Mouse (Mus musculus) heart, postnatal 25 days (tissue): Measurements from ENCODE around the gene Aida. TPM values are rescaled to one million over a fixed set of nuclear protein-coding genes. Genes with fewer than 3 reads are reported as not detected.
"Not testable (repeated sequence)": the region's sequence is repeated elsewhere in the genome, so short reads cannot be mapped to it uniquely, and the experiment has no call there.

Experiments used
- DNase-seq: peaks from one replicate; pipeline ENCODE4 v3.0.0; 2022; ENCODE audit warnings: low spot score
- intact Hi-C: fragments of 180-260 bp; cut with DNase I; formaldehyde crosslinking; loops from one replicate; pipeline ENCODE4 v1.15.1; 2025
- total RNA-seq, 2 experiments: library from RNA; stranded (reverse); gene quantifications; 2 replicates each; pipeline ENCODE4 v1.2.3; 2021

The Aida gene
- total RNA-seq = 10 to 100 TPM; 23.4 to 32.9 TPM

DNA sequence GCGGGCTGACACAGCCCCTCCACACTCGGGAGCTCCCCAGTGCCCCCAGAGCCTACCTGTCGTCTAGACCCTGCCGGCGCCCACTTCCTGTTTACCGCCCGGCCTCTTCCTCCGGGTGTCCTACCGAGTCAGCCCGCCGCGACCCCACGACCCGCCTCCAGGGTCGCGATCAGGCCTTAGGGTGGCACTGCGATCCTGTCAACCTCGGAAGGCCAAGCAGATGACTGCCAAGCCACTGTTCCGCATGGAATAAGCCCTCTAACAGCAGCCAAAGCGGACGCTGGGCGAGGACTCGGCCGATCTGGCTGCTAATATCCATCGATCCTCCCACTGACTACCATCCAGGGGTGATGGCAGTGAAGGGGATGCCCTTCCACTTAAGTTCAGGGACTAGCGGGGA lies at the start of gene Aida:
Aida (plus strand) TSS at position 126 of the 400 bp plus-strand sequence.
- intact Hi-C loops = no loop called here
- no peak for DNase-seq

GRCm38 (mm10) chr1:183248144-183248543 lies 48.2 kb upstream of the Aida start:
- intact Hi-C loops = no loop called here
- DNase-seq = no peak

DNA sequence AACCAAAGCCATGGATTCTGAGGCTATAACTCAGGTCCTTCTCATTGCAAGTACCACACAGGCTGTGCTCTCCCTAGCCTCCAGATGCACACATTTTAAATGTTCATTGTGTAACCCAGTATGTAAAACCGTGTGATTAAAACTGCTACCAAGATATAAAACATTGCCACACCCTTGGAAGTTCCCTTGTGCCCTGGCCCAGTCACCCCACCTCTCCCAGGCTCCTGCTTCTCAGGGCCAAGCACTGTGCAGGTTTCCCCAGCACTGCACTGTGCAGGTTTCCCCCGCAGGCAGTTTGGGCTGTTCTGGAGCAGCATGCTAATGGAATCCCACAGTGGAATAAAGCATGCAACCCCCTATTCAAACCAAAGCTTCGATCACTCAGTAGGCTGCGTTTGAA lies 45.8 kb upstream of the Aida start:
- intact Hi-C loops = no loop called here
- no peak for DNase-seq

GRCm38 (mm10) chr1:183251818-183252217 lies 44.6 kb upstream of the Aida start:
- DNase-seq = no peak
- intact Hi-C loops = no loop called here

GRCm38 (mm10) chr1:183252574-183252973 lies 43.8 kb upstream of the Aida start:
- no peak for DNase-seq
- intact Hi-C loops = no loop called here

GRCm38 (mm10) chr1:183264145-183265008 lies 32.0 kb upstream of the Aida start:
- no peak for DNase-seq
- intact Hi-C loops = no loop called here

GRCm38 (mm10) chr1:183265921-183266467 lies 30.4 kb upstream of the Aida start:
- intact Hi-C loops = no loop called here
- no peak for DNase-seq

DNA sequence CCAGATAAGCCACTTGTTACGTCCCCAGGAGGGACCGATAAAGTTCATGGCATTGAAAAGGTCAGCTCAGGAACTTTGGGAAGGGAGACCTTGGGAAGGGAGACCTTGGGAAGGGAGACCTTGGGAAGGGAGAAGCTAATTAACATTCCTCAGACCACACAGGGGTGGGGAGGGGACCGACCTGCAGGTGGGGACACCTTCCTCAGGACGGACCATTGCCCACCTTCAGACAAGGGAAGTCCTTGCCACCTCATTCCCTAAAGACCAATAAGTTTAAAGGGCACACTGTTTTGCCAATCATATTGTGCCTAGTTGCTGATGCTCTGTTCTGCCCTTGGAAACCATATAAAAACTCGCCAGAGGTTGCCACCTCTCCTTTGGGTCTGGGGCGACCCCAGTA lies 28.7 kb upstream of the Aida start:
- intact Hi-C loops = no loop called here
- DNase-seq = no peak

DNA sequence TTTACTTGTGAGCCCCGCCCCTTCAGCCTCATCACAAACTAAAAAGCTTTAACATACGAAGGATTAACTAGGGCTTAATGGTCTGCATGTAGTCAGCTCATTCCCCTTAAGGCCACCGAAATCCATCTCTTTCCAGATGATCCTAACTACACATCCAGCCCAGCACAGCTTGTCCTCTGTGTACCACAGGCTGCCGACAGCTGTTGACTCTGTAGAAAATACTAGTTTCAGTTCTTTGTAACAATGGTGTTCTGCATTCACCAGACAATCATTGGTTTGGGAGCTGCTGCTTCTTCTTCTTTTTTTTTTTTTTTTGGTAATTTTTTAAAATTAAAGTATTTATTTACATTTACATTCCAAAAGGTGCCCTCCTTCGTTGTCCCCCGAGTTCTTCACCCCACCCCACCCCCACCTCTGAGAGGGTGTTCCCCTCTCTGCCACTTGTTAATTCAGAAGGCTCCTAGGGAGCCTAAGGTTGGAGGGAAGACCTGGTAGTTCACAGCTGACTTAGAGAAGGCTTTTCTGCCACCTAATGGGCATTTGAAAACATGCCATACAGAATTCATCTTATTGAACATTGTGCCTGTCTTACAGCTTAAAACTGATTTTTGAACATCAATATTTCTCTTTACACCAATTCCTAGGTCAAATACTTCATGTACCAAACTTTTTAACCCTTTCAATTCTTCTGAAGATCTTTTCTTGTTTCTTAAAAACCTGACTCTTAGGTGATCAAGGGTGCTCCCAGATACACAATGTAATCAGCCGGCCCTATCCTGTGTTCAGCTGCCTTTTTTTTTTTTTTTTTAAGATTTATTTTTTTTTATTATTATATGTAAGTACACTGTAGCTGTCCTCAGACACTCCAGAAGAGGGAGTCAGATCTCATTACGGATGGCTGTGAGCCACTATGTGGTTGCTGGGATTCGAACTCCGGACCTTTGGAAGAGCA lies 23.2 kb upstream of the Aida start:
- no peak for DNase-seq
- intact Hi-C loops = loop anchor here (2.0 kb wide), 1 partner anchor 34 kb away; no protein-coding TSS in a partner anchor

DNA sequence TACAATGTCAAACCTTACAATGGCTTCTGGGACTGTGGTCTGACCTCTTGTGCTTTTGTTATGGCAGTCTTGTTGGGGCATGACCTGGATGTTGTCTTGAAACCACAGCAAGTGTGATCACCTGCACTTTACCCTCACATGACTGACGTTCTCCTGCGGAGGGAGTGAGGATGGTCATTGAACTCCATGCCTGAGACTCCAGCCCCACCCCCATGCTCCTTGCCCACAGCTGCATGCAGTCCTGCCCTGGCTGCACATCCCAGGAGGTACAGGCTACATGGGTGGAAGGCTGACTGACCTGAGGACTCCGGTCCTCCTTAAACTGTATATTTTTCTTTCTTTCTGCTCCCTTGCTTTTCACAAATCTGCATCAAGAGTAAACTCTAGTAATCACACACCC lies 22.0 kb upstream of the Aida start:
- intact Hi-C loops = no loop called here
- no peak for DNase-seq

- intact Hi-C loops = no loop called here
- DNase-seq = no peak
These were observed 20.6 kb upstream of the Aida start for GRCm38 (mm10) chr1:183275763-183276162.

- intact Hi-C loops = no loop called here
- no peak for DNase-seq
These were observed 8.0 kb upstream of the Aida start for GRCm38 (mm10) chr1:183288351-183288750.

DNA sequence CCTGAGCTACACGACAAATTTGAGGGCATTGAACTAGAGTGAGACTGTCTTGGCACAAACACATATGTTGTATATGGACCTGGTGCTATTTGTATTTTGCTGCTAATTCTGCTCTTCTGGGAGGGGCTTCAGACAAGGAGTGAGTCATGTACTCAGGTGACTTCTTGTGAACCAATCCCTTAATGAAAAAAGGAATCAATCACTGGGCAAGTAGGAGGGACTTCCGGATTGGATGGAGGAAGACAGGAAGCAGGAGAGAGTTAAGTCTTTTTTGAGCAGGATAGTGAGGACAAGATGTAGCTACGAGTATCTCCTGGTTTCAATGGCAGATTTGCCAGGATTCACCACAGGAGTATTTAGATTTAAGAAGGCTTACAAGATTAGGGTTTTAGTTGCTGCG lies 6.8 kb upstream of the Aida start:
- DNase-seq = no peak
- intact Hi-C loops = no loop called here

DNA sequence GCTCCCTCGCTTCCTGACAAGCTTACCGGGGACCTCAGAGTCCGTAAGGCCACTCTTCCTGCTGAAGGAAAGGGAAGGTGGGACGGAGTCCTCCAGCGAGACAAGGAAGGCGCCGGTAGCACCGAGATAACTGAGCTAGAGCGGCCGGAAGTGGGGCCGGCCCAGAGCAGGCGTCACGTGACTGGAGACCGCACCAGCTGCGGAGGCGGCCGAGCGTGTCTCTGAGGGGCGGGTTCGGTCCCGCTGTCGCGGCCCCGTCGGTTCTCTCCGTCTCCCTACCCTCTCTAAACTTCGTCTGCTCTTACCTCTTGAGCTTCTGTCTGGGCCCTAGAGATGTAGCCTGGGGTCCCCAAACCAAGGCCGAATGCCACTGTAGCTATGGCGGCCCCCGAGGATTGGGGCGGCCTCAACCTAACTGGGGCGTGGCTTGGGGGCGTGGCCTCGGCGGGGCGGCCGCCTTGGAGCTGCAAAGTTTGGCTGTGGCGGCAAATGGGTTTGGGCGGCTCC lies 540 bp downstream of the Aida start, which contains the start of gene Brox:
Brox (minus strand) TSS at position 393 of the 507 bp plus-strand sequence.
- DNase-seq = peak; percentile 89
- intact Hi-C loops = no loop called here

DNA sequence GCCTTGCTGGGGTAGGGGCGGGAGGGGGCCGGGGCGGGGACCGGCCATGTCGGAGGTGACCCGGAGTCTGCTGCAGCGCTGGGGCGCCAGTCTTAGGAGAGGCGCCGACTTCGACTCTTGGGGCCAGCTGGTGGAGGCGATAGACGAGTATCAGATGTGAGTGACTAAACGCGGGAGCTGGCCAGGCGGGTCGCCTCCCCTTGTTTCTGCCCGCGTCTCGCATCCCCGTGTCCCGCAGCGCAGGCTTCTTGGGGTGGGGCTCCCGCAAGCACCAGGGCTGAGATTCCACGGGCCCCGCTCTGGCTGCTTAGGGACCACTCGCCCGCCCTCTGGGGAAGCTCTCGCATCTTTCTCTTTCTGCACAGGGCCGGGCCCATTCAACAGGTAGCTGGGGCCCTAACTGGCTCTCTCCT lies 1.1 kb downstream of the Aida start:
- DNase-seq = no peak

GRCm38 (mm10) chr1:183297886-183298489 lies 1.6 kb downstream of the Aida start:
- peak; percentile 36 for DNase-seq
- intact Hi-C loops = no loop called here

More for the DNA sequence above, 1.1 kb downstream of the Aida start:
- intact Hi-C loops = no loop called here

DNA sequence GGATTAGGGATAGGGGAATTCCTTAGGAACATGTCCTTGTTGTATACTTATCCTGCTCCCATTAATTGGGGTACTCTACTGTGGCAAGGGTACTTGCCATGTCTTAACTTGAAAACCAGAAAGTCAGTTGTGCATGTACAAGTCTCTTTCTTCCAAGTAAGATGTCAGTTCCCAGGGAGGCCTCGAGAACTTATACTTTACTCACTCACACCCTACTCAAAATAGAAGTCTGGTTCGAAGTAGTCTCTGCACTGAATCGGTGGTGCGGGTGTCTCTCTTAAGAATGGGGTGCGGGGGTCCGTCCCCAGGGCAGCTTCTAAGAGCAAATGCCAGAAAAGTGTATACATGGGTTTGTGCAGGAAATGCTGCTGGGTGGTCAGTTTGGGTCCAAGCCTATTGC lies 2.8 kb downstream of the Aida start:
- peak; percentile 94 for DNase-seq
- intact Hi-C loops = no loop called here

- intact Hi-C loops = no loop called here
These were observed 11.2 kb downstream of the Aida start for GRCm38 (mm10) chr1:183307555-183307954.

DNA sequence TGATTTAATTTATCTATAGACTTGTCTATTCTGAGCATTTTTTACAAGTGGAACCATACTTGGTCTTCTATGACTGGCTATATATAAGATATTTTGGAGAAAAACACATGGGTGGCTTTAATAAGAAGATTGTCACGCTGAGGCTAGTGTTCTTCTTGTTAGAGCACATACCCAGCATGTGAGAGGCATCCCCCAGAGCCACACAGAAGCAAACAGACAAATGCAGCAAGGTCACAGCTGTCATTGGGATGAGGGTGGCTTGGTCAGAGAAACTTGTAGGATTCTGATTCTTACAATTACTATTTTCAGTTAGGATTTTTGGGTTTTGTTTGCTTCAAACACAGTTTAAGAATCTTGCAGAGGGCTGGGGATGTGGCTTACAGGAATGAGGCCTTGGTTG lies 12.1 kb downstream of the Aida start:
- intact Hi-C loops = no loop called here

More at GRCm38 (mm10) chr1:183307555-183307954, 11.2 kb downstream of the Aida start:
- no peak for DNase-seq

GRCm38 (mm10) chr1:183309601-183310000 lies 13.2 kb downstream of the Aida start:
- not testable (repeated sequence) for DNase-seq

More for the DNA sequence above, 12.1 kb downstream of the Aida start:
- DNase-seq = no peak

More at GRCm38 (mm10) chr1:183309601-183310000, 13.2 kb downstream of the Aida start:
- intact Hi-C loops = not testable (repeated sequence)
